Comparison of ENCODE assay signal across 13 mouse cellular contexts in genomic region chr9:47674766-47675713, GRCm38 (mm10).
DNase-seq lines count a peak whose midpoint lies in the region; ATAC-seq and TF ChIP-seq lines count a peak whose summit lies in the region.
"Had no signal": no experiment of that assay in that cellular context is flagged by ENCODE, and none has a peak within 500 bp of the region (broad histone marks: within the 10 kb centered on the region; RNA-seq: fewer than 3 reads in every experiment).

No protein-coding gene starts in this region.

- no peak for ATAC-seq in kidney, postnatal 0 days (replicated peaks; ENCODE audit: low FRiP score, low read depth)
- ATAC-seq in embryonic facial prominence, embryonic 14.5 days (ENCODE audit: low read depth): peak; percentile 82
- ATAC-seq in lung, embryonic 16.5 days (ENCODE audit: low read depth): peak; percentile 92
- ATAC-seq: forebrain, postnatal 0 days had no signal

- no peak overlapping the region for H3K9ac ChIP-seq in kidney, postnatal 0 days (ENCODE audit: low read depth, low read length)
- H3K9ac ChIP-seq in embryonic facial prominence, embryonic 14.5 days (ENCODE audit: low read depth, low read length): no peak overlapping the region
- no peak overlapping the region for H3K9ac ChIP-seq in lung, embryonic 16.5 days (ENCODE audit: low read length)
- H3K9ac ChIP-seq: forebrain, postnatal 0 days; hindbrain, embryonic 15.5 days; neural tube, embryonic 12.5 days had no signal

- intact Hi-C loops in left cerebral cortex, postnatal 14 days (cut with DNase I): no loop called here

- H3K4me2 ChIP-seq in kidney, postnatal 0 days (ENCODE audit: low read length): no peak overlapping the region
- no peak overlapping the region for H3K4me2 ChIP-seq in embryonic facial prominence, embryonic 14.5 days (ENCODE audit: low read depth, low read length)
- H3K4me2 ChIP-seq in lung, embryonic 16.5 days (ENCODE audit: low read depth, low read length): 0 out of 2 replicates have a peak overlapping the region, but pooled peaks have one; percentile 21
- H3K4me2 ChIP-seq: hindbrain, embryonic 15.5 days; neural tube, embryonic 12.5 days had no signal

- H3K27me3 ChIP-seq in kidney, postnatal 0 days (ENCODE audit: insufficient read depth, low read length): no peaks in the 10 kb centered on the region
- H3K27me3 ChIP-seq in embryonic facial prominence, embryonic 14.5 days (replicated peaks; ENCODE audit: control insufficient read depth, insufficient read depth, low read length): peaks cover 12% of the 10 kb centered on the region
- no peaks in the 10 kb centered on the region for H3K27me3 ChIP-seq in lung, embryonic 16.5 days (ENCODE audit: control insufficient read depth, insufficient read depth, low read depth, low read length)
- H3K27me3 ChIP-seq: hindbrain, embryonic 15.5 days; neural tube, embryonic 12.5 days had no signal

- DNase-seq in kidney, postnatal 0 days (ENCODE audit: low spot score): peak; percentile 44
- DNase-seq in kidney, adult 18-20 months: no peak
- DNase-seq in brain, adult 2 months (ENCODE audit: low read depth, low spot score): peak; percentile 63
- peak; percentile 90 for DNase-seq in embryonic facial prominence, embryonic 14.5 days (ENCODE audit: low spot score)
- no peak for DNase-seq in left cerebral cortex, postnatal 14 days (ENCODE audit: low spot score in 2 of 2)
- no peak for DNase-seq in natural killer cell, adult 2 months (ENCODE audit: low spot score in 2 of 2)
- DNase-seq in frontal cortex, postnatal 36 days (ENCODE audit: low spot score in 2 of 2): no peak
- DNase-seq: forebrain, postnatal 0 days; right cerebral cortex, postnatal 4 days had no signal

- H3K9me3 ChIP-seq in kidney, postnatal 0 days (replicated peaks; ENCODE audit: low read length): no peaks in the 10 kb centered on the region
- H3K9me3 ChIP-seq in embryonic facial prominence, embryonic 14.5 days (ENCODE audit: control insufficient read depth, low read length): no peaks in the 10 kb centered on the region
- H3K9me3 ChIP-seq in lung, embryonic 16.5 days (ENCODE audit: control insufficient read depth, low read length): no peaks in the 10 kb centered on the region
- H3K9me3 ChIP-seq: hindbrain, embryonic 15.5 days; neural tube, embryonic 12.5 days had no signal

- H3K4me1 ChIP-seq in kidney, postnatal 0 days (replicated peaks; ENCODE audit: insufficient read depth, low read length): 0 out of 2 replicates have a peak, but pooled peaks cover 3% of the 10 kb centered on the region
- H3K4me1 ChIP-seq in embryonic facial prominence, embryonic 14.5 days (ENCODE audit: control insufficient read depth, insufficient read depth, low read length): peaks cover 15% of the 10 kb centered on the region
- peaks cover 16% of the 10 kb centered on the region for H3K4me1 ChIP-seq in lung, embryonic 16.5 days (replicated peaks; ENCODE audit: control insufficient read depth, insufficient read depth, low read length)

- no peaks in the 10 kb centered on the region for H3K36me3 ChIP-seq in kidney, postnatal 0 days (ENCODE audit: insufficient read depth, low read length)
- no peaks in the 10 kb centered on the region for H3K36me3 ChIP-seq in embryonic facial prominence, embryonic 14.5 days (ENCODE audit: control insufficient read depth, insufficient read depth, low read length)
- no peaks in the 10 kb centered on the region for H3K36me3 ChIP-seq in lung, embryonic 16.5 days (ENCODE audit: control insufficient read depth, insufficient read depth, low read length)
- H3K36me3 ChIP-seq: G1E; hindbrain, embryonic 15.5 days; neural tube, embryonic 12.5 days had no signal

- no peak for TF ChIP-seq CTCF in kidney, postnatal 0 days (IDR thresholded peaks at IDR 0.05; ENCODE audit: low read depth)

- H3K27ac ChIP-seq in kidney, postnatal 0 days: no peak overlapping the region
- no peak overlapping the region for H3K27ac ChIP-seq in embryonic facial prominence, embryonic 14.5 days (replicated peaks; ENCODE audit: low read depth, low read length)
- H3K27ac ChIP-seq in lung, embryonic 16.5 days (ENCODE audit: low read length): peak overlapping the region; percentile 81
- H3K27ac ChIP-seq: hindbrain, embryonic 15.5 days; neural tube, embryonic 12.5 days had no signal

- 57% methylated on average over 11 of the region's 11 CpGs for WGBS in kidney, postnatal 0 days
- WGBS in embryonic facial prominence, embryonic 14.5 days: 38% methylated on average over 11 of the region's 11 CpGs
- 46% methylated on average over 11 of the region's 11 CpGs for WGBS in lung, embryonic 16.5 days

- no peak overlapping the region for H3K4me3 ChIP-seq in kidney, postnatal 0 days (replicated peaks; ENCODE audit: low read depth, low read length)
- H3K4me3 ChIP-seq in embryonic facial prominence, embryonic 14.5 days (ENCODE audit: low read depth, low read length): no peak overlapping the region
- no peak overlapping the region for H3K4me3 ChIP-seq in lung, embryonic 16.5 days (ENCODE audit: low read length)
- H3K4me3 ChIP-seq: hindbrain, embryonic 15.5 days; neural tube, embryonic 12.5 days had no signal

Comparison
In these comparisons a context has a peak if more than half of its experiments do, and no peak if none do; other contexts are left out.
1. DNase-seq: peak in kidney, postnatal 0 days (single experiment), brain, adult 2 months (single experiment) and embryonic facial prominence, embryonic 14.5 days (single experiment); none in kidney, adult 18-20 months (single experiment), left cerebral cortex, postnatal 14 days (0 of 2), natural killer cell, adult 2 months (0 of 2) and frontal cortex, postnatal 36 days (0 of 2).